Mouse (Mus musculus) C2C12 (cell line): Measurements from ENCODE around the gene Elf2. TPM values are rescaled to one million over a fixed set of nuclear protein-coding genes. Genes with fewer than 3 reads are reported as not detected.

Experiments used
- H3K27me3 ChIP-seq: one replicate; pipeline ENCODE4 v1.6.1; 2011; ENCODE audit not compliant: control insufficient read depth, insufficient read depth, insufficient read length
- H3K36me3 ChIP-seq: one replicate; pipeline ENCODE4 v1.6.1; 2011; ENCODE audit not compliant: control insufficient read depth, insufficient read depth
- H3K4me3 ChIP-seq: one replicate; pipeline ENCODE4 v1.5.1; 2011; ENCODE audit warnings: mild to moderate bottlenecking, control low read depth; ENCODE audit not compliant: poor library complexity, insufficient read depth, severe bottlenecking
- H3K79me2 ChIP-seq: one replicate; pipeline ENCODE4 v1.6.1; 2011; ENCODE audit not compliant: control insufficient read depth, insufficient read depth
- H3K79me3 ChIP-seq: one replicate; pipeline ENCODE4 v1.6.1; 2011; ENCODE audit warnings: low read depth, control low read depth
- H3ac ChIP-seq: one replicate; pipeline ENCODE3; 2011; ENCODE audit warnings: low read depth; ENCODE audit not compliant: control insufficient read depth, insufficient read length
- CEBPB ChIP-seq: IDR thresholded peaks from one replicate; pipeline ENCODE4 v1.6.1; 2011; ENCODE audit warnings: low read depth, mild to moderate bottlenecking, control low read depth, moderate library complexity
- CTCF ChIP-seq: IDR thresholded peaks from one replicate; pipeline ENCODE4 v1.5.1; 2011; ENCODE audit not compliant: control insufficient read depth, insufficient read depth, insufficient read length
- FOSL1 ChIP-seq: IDR thresholded peaks from one replicate; pipeline ENCODE4 v1.8.0; 2011; ENCODE audit warnings: mild to moderate bottlenecking, low read length; ENCODE audit not compliant: poor library complexity, insufficient read depth, severe bottlenecking
- MAX ChIP-seq: IDR thresholded peaks from one replicate; pipeline ENCODE4 v1.6.1; 2011; ENCODE audit warnings: mild to moderate bottlenecking, control low read depth
- MYOD1 ChIP-seq: IDR thresholded peaks from one replicate; pipeline ENCODE4 v1.6.1; 2011; ENCODE audit warnings: low read depth; ENCODE audit not compliant: control insufficient read depth, insufficient read length
- MYOG ChIP-seq: IDR thresholded peaks from one replicate; pipeline ENCODE4 v1.6.1; 2011; ENCODE audit not compliant: control insufficient read depth, insufficient read length; ENCODE audit errors: extremely low read depth
- USF1 ChIP-seq: IDR thresholded peaks from one replicate; pipeline ENCODE4 v1.6.1; 2011; ENCODE audit warnings: low read depth, mild to moderate bottlenecking, control low read depth, moderate library complexity
- polyA plus RNA-seq: library from polyadenylated mRNA; unstranded; fragments of >200 nt; fragmentation: generic; extraction: Trizol; gene quantifications from one replicate; pipeline ENCODE4 v1.2.1, GENCODE M21; 2012; ENCODE audit warnings: missing spikeins

Elf2 gene
- polyA plus RNA-seq, 1 experiment = 19.5 TPM

DNA sequence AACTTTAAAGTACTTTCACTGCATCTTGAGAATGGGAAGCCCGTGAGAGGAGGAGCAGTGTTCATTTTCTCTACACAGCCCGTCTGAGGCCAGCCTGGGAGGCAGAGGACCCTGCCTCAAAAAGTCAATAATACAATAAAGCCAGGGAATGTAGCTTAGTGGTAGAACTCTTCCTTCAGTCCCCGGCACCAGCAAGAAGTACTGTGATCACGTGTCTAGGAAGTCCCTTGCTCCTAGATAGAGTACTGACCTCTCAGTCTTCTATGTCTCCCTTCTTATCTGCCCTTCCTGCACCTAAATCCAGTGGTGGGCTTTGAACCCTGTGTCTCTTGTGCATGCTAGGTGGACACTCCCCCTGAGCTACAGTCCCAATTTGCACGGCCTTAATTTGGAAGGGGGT, 109.6 kb downstream of the Elf2 start:
- no peak for TF ChIP-seq CTCF
- TF ChIP-seq CEBPB = no peak
- no peak for TF ChIP-seq MYOD1
- no peak for TF ChIP-seq FOSL1
- TF ChIP-seq MYOG = no peak
- TF ChIP-seq MAX = no peak
- TF ChIP-seq USF1 = no peak
- Histone ChIP-seq H3K79me2 (peaks cover 100% of the 10 kb centered on the region), H3K79me3 (peaks cover 64% of the 10 kb centered on the region), H3K27me3 (no peaks in the 10 kb centered on the region), H3ac (no peak overlapping the region), H3K4me3 (no peak overlapping the region), H3K36me3 (peaks cover 20% of the 10 kb centered on the region)

DNA sequence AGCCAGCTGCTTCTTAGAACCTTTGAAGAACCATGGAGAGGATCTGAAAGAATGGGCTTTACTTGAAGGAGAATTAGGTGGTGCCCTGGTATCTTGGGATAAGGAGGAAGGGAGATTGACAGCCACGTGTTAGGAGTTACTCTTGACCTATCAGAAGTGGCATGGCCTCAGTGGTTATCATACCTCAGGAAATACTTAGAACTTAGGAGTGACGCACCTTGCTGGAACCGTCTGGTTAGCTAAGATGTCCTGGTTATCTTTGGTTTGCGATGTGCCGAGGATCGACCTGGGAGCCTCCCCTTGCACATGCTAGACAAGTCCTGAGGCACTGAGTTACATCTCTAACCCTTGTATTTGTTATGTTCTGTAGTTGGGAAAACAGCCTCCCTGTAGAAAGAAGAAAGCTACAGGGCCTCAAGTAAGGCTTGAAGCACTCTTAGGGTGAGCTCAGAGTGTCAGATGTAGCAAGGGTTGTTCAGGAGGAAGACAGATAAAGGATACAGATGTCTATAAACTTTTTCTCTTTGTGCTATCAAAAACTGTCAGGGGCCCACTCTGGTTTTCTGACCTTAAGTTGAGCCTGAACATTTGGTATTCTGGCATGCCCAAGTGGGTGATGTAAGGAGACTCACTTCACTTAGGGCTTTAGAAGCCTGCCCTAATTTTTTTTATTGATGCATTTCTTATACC, 110.2 kb downstream of the Elf2 start:
- Histone ChIP-seq H3K27me3 (no peaks in the 10 kb centered on the region), H3K4me3 (no peak overlapping the region), H3ac (no peak overlapping the region), H3K36me3 (peaks cover 20% of the 10 kb centered on the region), H3K79me3 (peaks cover 68% of the 10 kb centered on the region), H3K79me2 (peaks cover 100% of the 10 kb centered on the region)
- TF ChIP-seq MAX = no peak
- no peak for TF ChIP-seq CTCF
- no peak for TF ChIP-seq USF1
- TF ChIP-seq CEBPB = no peak
- no peak for TF ChIP-seq MYOG
- no peak for TF ChIP-seq FOSL1
- no peak for TF ChIP-seq MYOD1

DNA sequence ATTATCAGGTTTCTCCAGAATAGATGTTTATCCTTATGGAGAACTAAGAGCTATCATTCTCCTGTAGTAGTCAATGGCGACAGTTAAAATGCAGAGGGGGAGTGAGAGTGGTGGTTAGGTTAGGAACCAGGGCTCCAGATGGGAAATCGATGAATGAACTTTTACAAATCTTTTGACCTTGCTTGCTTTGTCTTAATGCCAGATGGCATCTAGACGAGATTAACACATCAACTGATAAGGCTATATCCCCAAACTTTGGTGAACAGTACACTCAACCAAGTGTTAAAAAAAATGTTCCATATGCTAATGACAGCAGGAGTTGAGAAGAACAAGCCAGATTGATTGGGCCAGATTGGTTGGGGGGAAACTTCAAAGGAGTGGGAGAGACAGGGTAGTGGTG, 111.2 kb downstream of the Elf2 start:
- Histone ChIP-seq H3ac (no peak overlapping the region), H3K79me2 (peaks cover 95% of the 10 kb centered on the region), H3K27me3 (no peaks in the 10 kb centered on the region), H3K36me3 (peaks cover 20% of the 10 kb centered on the region), H3K79me3 (peaks cover 61% of the 10 kb centered on the region), H3K4me3 (no peak overlapping the region)
- no peak for TF ChIP-seq FOSL1
- TF ChIP-seq MYOG = no peak
- TF ChIP-seq USF1 = no peak
- TF ChIP-seq CTCF = no peak
- no peak for TF ChIP-seq MAX
- no peak for TF ChIP-seq CEBPB

DNA sequence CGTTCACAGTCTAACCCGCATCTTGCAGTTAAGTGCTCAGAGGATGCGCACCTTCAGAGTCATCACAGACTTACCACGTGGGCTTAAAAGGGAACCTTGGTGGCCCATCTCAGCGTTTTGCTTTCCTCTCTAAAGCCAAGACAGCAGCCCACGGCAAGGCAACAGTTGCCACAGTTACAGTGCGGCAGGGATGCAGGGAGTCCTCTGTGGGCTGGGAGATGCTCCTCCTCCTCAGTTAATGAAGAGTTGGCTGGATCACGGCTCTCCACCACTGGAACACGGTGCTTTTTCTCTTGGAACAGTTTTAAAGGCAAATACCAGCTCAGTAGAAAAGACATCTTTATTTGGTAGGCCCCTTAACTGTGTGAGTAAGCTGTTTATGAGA, 111.7 kb downstream of the Elf2 start:
- no peak overlapping the region for H3K4me3 ChIP-seq
- H3ac ChIP-seq = no peak overlapping the region
- peaks cover 61% of the 10 kb centered on the region for H3K79me3 ChIP-seq
- peaks cover 91% of the 10 kb centered on the region for H3K79me2 ChIP-seq
- TF ChIP-seq MAX (no peak), FOSL1 (no peak), USF1 (no peak), CEBPB (no peak), MYOG (no peak), MYOD1 (no peak), CTCF (no peak)
- H3K27me3 ChIP-seq = no peaks in the 10 kb centered on the region
- H3K36me3 ChIP-seq = peaks cover 20% of the 10 kb centered on the region

DNA sequence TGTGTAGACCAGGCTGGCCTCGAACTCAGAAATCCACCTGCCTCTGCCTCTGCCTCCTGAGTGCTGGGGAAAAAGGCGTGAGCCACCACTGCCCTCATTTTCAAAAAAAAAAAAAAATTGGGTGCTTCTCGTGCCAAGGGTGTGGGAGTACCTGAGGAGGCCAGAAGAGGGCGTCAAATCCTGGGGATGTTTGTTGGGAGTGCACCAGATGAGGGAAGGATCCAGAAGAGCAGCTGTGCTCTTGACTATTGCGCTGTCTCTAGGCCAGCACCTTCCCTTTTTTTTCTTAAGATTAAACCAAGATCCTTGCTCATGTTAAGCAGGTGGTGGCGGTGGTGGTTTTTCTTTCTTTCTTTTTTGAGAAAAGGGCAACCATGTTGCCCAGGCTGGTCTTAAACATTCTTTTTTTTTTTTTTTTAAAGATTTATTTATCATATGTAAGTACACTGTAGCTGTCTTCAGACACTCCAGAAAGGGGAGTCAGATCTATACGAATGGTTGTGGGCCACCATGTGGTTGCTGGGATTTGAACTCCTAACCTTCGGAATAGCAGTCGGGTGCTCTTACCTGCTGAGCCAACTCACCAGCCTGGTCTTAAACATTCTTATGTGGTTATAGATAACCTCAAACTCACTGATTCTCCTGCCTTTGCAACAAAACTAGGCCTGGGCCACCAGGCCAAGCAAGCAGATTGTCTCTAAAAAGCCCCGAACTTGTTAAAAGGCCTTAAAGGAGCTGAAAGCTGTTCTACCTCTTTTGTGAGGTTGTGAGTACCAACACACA, 112.2 kb downstream of the Elf2 start:
- peaks cover 20% of the 10 kb centered on the region for H3K36me3 ChIP-seq
- H3K79me3 ChIP-seq = peaks cover 58% of the 10 kb centered on the region
- no peak overlapping the region for H3ac ChIP-seq
- H3K27me3 ChIP-seq = no peaks in the 10 kb centered on the region
- H3K4me3 ChIP-seq = no peak overlapping the region
- H3K79me2 ChIP-seq = peaks cover 85% of the 10 kb centered on the region
- TF ChIP-seq CTCF = no peak
- no peak for TF ChIP-seq CEBPB
- no peak for TF ChIP-seq MAX
- TF ChIP-seq USF1 = no peak
- no peak for TF ChIP-seq FOSL1
- TF ChIP-seq MYOD1 = no peak
- no peak for TF ChIP-seq MYOG

DNA sequence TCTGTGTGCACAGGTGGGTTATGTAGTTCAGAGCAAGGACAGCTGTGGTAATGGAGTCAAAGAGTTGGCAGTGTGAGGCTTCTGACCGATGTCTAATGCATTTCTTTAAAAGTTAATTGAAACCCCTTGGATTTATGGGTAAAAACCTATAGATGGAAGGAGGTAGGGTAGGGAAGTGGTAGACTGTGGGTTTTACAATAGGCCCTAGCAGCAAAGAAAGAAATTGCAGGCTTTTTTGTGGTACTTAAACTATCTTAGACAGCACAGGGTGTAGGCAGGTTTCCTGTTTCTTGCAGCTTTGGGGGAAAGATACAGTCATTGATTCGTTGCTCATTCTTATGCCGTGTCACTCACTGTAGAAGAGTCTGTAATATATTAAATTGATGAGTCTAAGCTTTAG, 113.9 kb downstream of the Elf2 start:
- TF ChIP-seq MYOG (no peak), CEBPB (no peak), MAX (no peak), FOSL1 (no peak), CTCF (no peak), MYOD1 (no peak), USF1 (no peak)
- no peak overlapping the region for H3ac ChIP-seq

More for the DNA sequence above, 113.9 kb downstream of the Elf2 start:
- no peaks in the 10 kb centered on the region for H3K27me3 ChIP-seq
- H3K4me3 ChIP-seq = no peak overlapping the region
- H3K79me2 ChIP-seq = peaks cover 69% of the 10 kb centered on the region
- H3K36me3 ChIP-seq = peaks cover 20% of the 10 kb centered on the region
- H3K79me3 ChIP-seq = peaks cover 58% of the 10 kb centered on the region
